Mouse (Mus musculus) MEL (cell line): Measurements from ENCODE around the gene Fbxl2. TPM values are rescaled to one million over a fixed set of nuclear protein-coding genes. Genes with fewer than 3 reads are reported as not detected.

Experiments used
- DNase-seq: peaks from one replicate; pipeline ENCODE4 v3.0.0; 2011; ENCODE audit warnings: low read depth, low spot score
- H3K27ac ChIP-seq: 2 replicates; pipeline ENCODE4 v1.5.1; 2012; ENCODE audit warnings: low read depth, mild to moderate bottlenecking, control low read depth, low read length, moderate library complexity; ENCODE audit not compliant: control insufficient read depth
- H3K27me3 ChIP-seq, 2 experiments: fragments of 150-350 bp in 1 of 2; sonication (generic) in 1 of 2; 2 replicates each; pipeline ENCODE4 v1.6.1; 2012; ENCODE audit warnings: low read length in 2 of 2, mild to moderate bottlenecking in 2 of 2, improper control_type of control experiment in 1 of 2, moderate library complexity in 1 of 2; ENCODE audit not compliant: insufficient read depth in 2 of 2, control insufficient read depth in 1 of 2
- H3K36me3 ChIP-seq, 2 experiments: 2 replicates each; pipeline ENCODE4 v1.6.1; 2012 to 2014; ENCODE audit warnings: low read length in 2 of 2, improper control_type of control experiment in 1 of 2, inconsistent platforms in 1 of 2, mild to moderate bottlenecking in 1 of 2; ENCODE audit not compliant: insufficient read depth in 2 of 2, control insufficient read depth in 1 of 2
- H3K4me1 ChIP-seq, 2 experiments: fragments of 150-350 bp in 1 of 2; sonication (generic) in 1 of 2; 2 replicates each; pipeline ENCODE4 v1.6.1; 2012; ENCODE audit warnings: low read length in 2 of 2, improper control_type of control experiment in 1 of 2, mild to moderate bottlenecking in 1 of 2; ENCODE audit not compliant: insufficient read depth in 2 of 2, control insufficient read depth in 1 of 2
- H3K4me3 ChIP-seq, 2 experiments: fragments of 150-350 bp in 1 of 2; sonication (generic) in 1 of 2; 2 replicates each; pipeline ENCODE4 v1.5.1; 2012; ENCODE audit warnings: low read depth in 2 of 2, low read length in 2 of 2, mild to moderate bottlenecking in 2 of 2, moderate library complexity in 2 of 2, control low read depth in 1 of 2, improper control_type of control experiment in 1 of 2; ENCODE audit not compliant: control insufficient read depth in 1 of 2, insufficient read depth in 1 of 2
- H3K79me2 ChIP-seq: 2 replicates; pipeline ENCODE4 v1.6.1; 2012; ENCODE audit warnings: mild to moderate bottlenecking, low read length, moderate library complexity; ENCODE audit not compliant: control insufficient read depth, poor library complexity, insufficient read depth
- H3K9ac ChIP-seq: 2 replicates; pipeline ENCODE4 v1.6.1; 2012; ENCODE audit warnings: low read depth, mild to moderate bottlenecking, control low read depth, low read length, moderate library complexity; ENCODE audit not compliant: control insufficient read depth, poor library complexity, severe bottlenecking
- H3K9me3 ChIP-seq: fragments of 150-350 bp; sonication (generic); replicated peaks from 2 replicates; pipeline ENCODE4 v1.6.1; 2012; ENCODE audit warnings: mild to moderate bottlenecking, low read length, improper control_type of control experiment, moderate library complexity; ENCODE audit not compliant: insufficient read depth
- CHD1 ChIP-seq: IDR thresholded peaks from 2 replicates; pipeline ENCODE4 v1.6.1; 2012; ENCODE audit warnings: low read depth, mild to moderate bottlenecking, inconsistent platforms, low read length, improper control_type of control experiment
- CTCF ChIP-seq, 3 experiments: IDR thresholded peaks in 2 of 3; conservative IDR thresholded peaks in 1 of 3; 2 replicates each; pipeline ENCODE4 v1.5.1; 2011 to 2012; ENCODE audit warnings: low read length in 3 of 3, low read depth in 2 of 3, mild to moderate bottlenecking in 2 of 3, improper control_type of control experiment in 1 of 3, inconsistent platforms in 1 of 3, mixed read lengths in 1 of 3, moderate library complexity in 1 of 3; ENCODE audit not compliant: control insufficient read depth in 1 of 3, insufficient read depth in 1 of 3, poor library complexity in 1 of 3, severe bottlenecking in 1 of 3
- E2F4 ChIP-seq: IDR thresholded peaks from 2 replicates; pipeline ENCODE4 v1.6.1; 2011; ENCODE audit warnings: low read depth, low read length, improper control_type of control experiment, borderline replicate concordance
- ELF1 ChIP-seq: IDR thresholded peaks from 2 replicates; pipeline ENCODE4 v1.6.1; 2014; ENCODE audit warnings: low read depth, mild to moderate bottlenecking, inconsistent platforms, low read length, improper control_type of control experiment, moderate library complexity
- EP300 ChIP-seq, 2 experiments: IDR thresholded peaks; 2 replicates each; pipeline ENCODE4 v1.6.1; 2011; ENCODE audit warnings: improper control_type of control experiment in 2 of 2, low read length in 2 of 2, low read depth in 1 of 2, mild to moderate bottlenecking in 1 of 2
- ETS1 ChIP-seq: IDR thresholded peaks from 2 replicates; pipeline ENCODE4 v1.6.1; 2012; ENCODE audit warnings: low read depth, mild to moderate bottlenecking, inconsistent platforms, low read length, improper control_type of control experiment, moderate library complexity
- GABPA ChIP-seq: IDR thresholded peaks from 2 replicates; pipeline ENCODE4 v1.6.1; 2012; ENCODE audit warnings: low read depth, mild to moderate bottlenecking, inconsistent platforms, low read length, improper control_type of control experiment, moderate library complexity
- GATA1 ChIP-seq: IDR thresholded peaks from 2 replicates; pipeline ENCODE4 v1.6.1; 2011; ENCODE audit warnings: low read depth, low read length, improper control_type of control experiment
- HCFC1 ChIP-seq: IDR thresholded peaks from 2 replicates; pipeline ENCODE4 v1.6.1; 2012; ENCODE audit warnings: low read depth, mild to moderate bottlenecking, inconsistent platforms, low read length, improper control_type of control experiment, moderate library complexity
- MAFK ChIP-seq: IDR thresholded peaks from 2 replicates; pipeline ENCODE4 v1.6.1; 2011; ENCODE audit warnings: low read depth, mild to moderate bottlenecking, low read length, improper control_type of control experiment, borderline replicate concordance
- MXI1 ChIP-seq: IDR thresholded peaks from 2 replicates; pipeline ENCODE4 v1.6.1; 2011; ENCODE audit warnings: mild to moderate bottlenecking, low read depth, low read length, improper control_type of control experiment
- POLR2AphosphoS5 ChIP-seq: IDR thresholded peaks from 2 replicates; pipeline ENCODE4 v1.6.1; 2012; ENCODE audit warnings: low read depth, borderline replicate concordance, mild to moderate bottlenecking, inconsistent platforms, low read length, moderate library complexity, mixed read lengths
- RCOR1 ChIP-seq: IDR thresholded peaks from 2 replicates; pipeline ENCODE4 v1.6.1; 2012; ENCODE audit warnings: low read depth, mild to moderate bottlenecking, inconsistent platforms, low read length, improper control_type of control experiment
- SIN3A ChIP-seq: IDR thresholded peaks from 2 replicates; pipeline ENCODE4 v1.6.1; 2012; ENCODE audit warnings: low read length, improper control_type of control experiment, inconsistent platforms
- SMC3 ChIP-seq: IDR thresholded peaks from 2 replicates; pipeline ENCODE4 v1.6.1; 2011; ENCODE audit warnings: low read depth, low read length, improper control_type of control experiment
- TAL1 ChIP-seq: IDR thresholded peaks from 2 replicates; pipeline ENCODE4 v1.6.1; 2012; ENCODE audit warnings: mild to moderate bottlenecking, inconsistent platforms, low read length, moderate library complexity, mixed read lengths
- TBP ChIP-seq: IDR thresholded peaks from 2 replicates; pipeline ENCODE4 v1.8.0; 2011; ENCODE audit warnings: low read depth, low read length, improper control_type of control experiment
- TCF12 ChIP-seq: IDR thresholded peaks from 2 replicates; pipeline ENCODE4 v1.6.1; 2014; ENCODE audit warnings: low read depth, mild to moderate bottlenecking, inconsistent platforms, low read length, improper control_type of control experiment, moderate library complexity
- UBTF ChIP-seq: IDR thresholded peaks from 2 replicates; pipeline ENCODE4 v1.6.1; 2012; ENCODE audit warnings: low read depth, mild to moderate bottlenecking, inconsistent platforms, low read length, improper control_type of control experiment, moderate library complexity, borderline replicate concordance; ENCODE audit not compliant: insufficient read depth
- ZC3H11A ChIP-seq: IDR thresholded peaks from 2 replicates; pipeline ENCODE4 v1.6.1; 2012; ENCODE audit warnings: low read depth, mild to moderate bottlenecking, inconsistent platforms, low read length, improper control_type of control experiment
- ZMIZ1 ChIP-seq: IDR thresholded peaks from 2 replicates; pipeline ENCODE4 v1.6.1; 2012; ENCODE audit warnings: low read depth, mild to moderate bottlenecking, inconsistent platforms, low read length, improper control_type of control experiment, moderate library complexity
- polyA plus RNA-seq, 2 experiments: library from polyadenylated mRNA; stranded (reverse) in 1 of 2; unstranded in 1 of 2; fragments of >175 nt in 1 of 2; fragments of >200 nt in 1 of 2; gene quantifications; 2 replicates each; pipeline versions ENCODE4 v1.2.1 to v1.2.4; 2012; ENCODE audit warnings: low replicate concordance in 2 of 2, low read depth in 1 of 2; ENCODE audit not compliant: insufficient read length in 2 of 2, insufficient read depth in 1 of 2, missing spikeins in 1 of 2
- total RNA-seq: library from RNA; depleted of rRNA; stranded (reverse); fragments of 300-350 nt; gene quantifications from 2 replicates; pipeline ENCODE4 v1.2.3, GENCODE M21; 2012

Gene Fbxl2
- total and polyA plus RNA-seq, 3 experiments = 1.8 to 3.0 TPM; not detected in 1

- H3K27ac ChIP-seq = no peak overlapping the region
- H3K36me3 ChIP-seq = peaks cover 0 to 13% of the 10 kb centered on the region in 2 experiments; a peak in 2 of 4 replicates
- no peak for TF ChIP-seq HCFC1
- no peak for DNase-seq
- H3K79me2 ChIP-seq = no peaks in the 10 kb centered on the region
- H3K4me1 ChIP-seq = no peaks in the 10 kb centered on the region
- H3K27me3 ChIP-seq = no peaks in the 10 kb centered on the region
- H3K9me3 ChIP-seq = no peaks in the 10 kb centered on the region
- H3K4me3 ChIP-seq = no peak overlapping the region
- H3K9ac ChIP-seq = no peak overlapping the region
Observed at GRCm38 (mm10) chr9:113977225-113977840, 68.7 kb downstream of the Fbxl2 start.

GRCm38 (mm10) chr9:113976264-113976663 lies 69.7 kb downstream of the Fbxl2 start:
- Histone ChIP-seq H3K27me3 (no peaks in the 10 kb centered on the region), H3K4me1 (no peaks in the 10 kb centered on the region), H3K79me2 (no peaks in the 10 kb centered on the region), H3K4me3 (no peak overlapping the region), H3K27ac (no peak overlapping the region), H3K36me3 (peaks cover 0 to 20% of the 10 kb centered on the region in 2 experiments; a peak in 2 of 4 replicates), H3K9me3 (no peaks in the 10 kb centered on the region), H3K9ac (no peak overlapping the region)
- TF ChIP-seq ZMIZ1 (no peak), TAL1 (no peak), TBP (no peak), CTCF (IDR thresholded peaks at IDR 0.05 in 2 of 3, conservative IDR thresholded peaks at IDR 0.05 in 1 of 3; ENCODE audit: control insufficient read depth in 1 of 3, insufficient read depth in 1 of 3, low read depth in 2 of 3, low read length in 3 of 3, poor library complexity in 1 of 3, severe bottlenecking in 1 of 3) (no peak), E2F4 (no peak), TCF12 (no peak), RCOR1 (no peak), ETS1 (no peak), CHD1 (no peak), SIN3A (no peak), POLR2AphosphoS5 (no peak), EP300 (IDR thresholded peaks at IDR 0.05; ENCODE audit: low read depth in 1 of 2, low read length in 2 of 2) (no peak), ZC3H11A (no peak), ELF1 (no peak), GATA1 (no peak), MAFK (no peak), UBTF (no peak), SMC3 (no peak), MXI1 (no peak), GABPA (no peak)
- DNase-seq = no peak
